Mouse (Mus musculus): ENCODE data around the gene Disp2.

Gene Disp2

DNA sequence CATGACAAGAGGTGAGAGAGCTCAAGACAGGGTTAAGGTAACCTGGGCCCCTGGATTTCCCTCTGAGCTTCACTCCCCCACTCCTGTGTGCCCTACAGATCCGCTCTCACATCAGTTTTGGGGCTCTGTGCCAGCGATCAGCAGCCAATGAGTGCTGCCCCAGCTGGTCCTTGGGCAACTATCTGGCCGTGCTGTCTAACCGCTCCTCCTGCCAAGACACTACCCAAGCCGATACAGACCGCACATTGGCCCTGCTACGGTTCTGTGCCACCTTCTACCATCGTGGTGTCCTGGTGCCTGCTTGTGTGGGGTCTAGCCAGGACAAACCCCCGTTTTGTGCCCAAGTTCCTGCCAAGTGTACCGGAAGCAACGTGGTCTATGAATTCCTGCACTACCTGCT, 10.0 kb downstream of the Disp2 start:
- DNase-seq: no peak

DNA sequence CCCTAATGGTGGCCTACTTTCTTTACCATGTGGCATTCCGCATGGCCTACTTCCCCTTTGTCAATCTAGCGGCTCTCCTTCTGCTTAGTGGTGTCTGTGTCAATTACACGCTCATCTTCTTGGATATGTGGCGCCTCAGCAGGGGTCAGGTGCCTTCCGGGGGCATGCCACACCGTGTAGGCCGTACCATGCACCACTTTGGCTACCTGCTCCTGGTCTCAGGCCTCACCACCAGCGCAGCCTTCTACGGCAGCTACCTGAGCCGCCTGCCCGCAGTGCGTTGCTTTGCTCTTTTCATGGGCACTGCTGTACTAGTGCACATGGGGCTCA, 10.7 kb downstream of the Disp2 start:
- DNase-seq: no peak

DNA sequence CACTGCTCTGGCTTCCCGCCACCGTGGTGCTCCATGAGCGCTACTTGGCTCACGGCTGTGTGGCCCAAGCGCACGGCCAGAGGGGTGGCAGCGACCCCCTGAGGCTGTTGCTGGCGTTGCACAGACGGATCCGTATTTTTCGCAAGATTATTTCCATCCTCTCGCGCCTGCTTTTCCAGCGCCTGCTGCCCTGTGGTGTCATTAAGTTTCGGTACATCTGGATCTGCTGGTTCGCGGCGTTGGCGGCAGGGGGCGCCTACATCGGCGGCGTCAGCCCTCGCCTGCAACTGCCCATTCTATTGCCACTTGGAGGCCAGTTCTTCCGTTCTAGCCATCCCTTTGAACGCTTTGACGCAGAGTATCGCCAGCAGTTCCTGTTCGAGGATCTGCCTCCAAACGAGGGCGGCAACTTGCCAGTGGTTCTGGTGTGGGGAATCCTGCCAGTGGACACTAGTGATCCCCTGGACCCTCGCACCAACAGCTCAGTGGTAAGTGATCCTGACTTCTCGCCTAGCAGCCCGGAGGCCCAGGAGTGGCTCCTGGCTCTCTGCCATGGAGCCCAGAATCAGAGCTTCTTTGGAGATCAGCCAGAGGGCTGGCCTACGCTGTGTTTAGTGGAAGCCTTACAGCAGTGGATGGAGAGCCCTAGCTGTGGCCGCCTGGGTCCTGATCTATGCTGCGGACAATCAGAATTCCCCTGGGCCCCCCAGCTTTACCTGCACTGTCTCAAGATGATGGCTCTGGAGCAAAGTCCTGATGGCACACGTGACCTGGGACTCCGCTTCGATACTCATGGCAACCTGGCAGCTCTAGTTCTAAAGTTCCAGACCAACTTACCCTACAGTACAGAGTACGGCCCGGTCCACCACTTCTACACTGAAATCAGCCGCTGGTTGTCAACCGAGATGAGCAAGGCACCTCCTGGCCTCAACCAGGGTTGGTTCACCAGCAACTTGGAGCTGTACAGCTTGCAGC, 11.3 kb downstream of the Disp2 start:
- peak; percentile 33 to 35 for DNase-seq

DNA sequence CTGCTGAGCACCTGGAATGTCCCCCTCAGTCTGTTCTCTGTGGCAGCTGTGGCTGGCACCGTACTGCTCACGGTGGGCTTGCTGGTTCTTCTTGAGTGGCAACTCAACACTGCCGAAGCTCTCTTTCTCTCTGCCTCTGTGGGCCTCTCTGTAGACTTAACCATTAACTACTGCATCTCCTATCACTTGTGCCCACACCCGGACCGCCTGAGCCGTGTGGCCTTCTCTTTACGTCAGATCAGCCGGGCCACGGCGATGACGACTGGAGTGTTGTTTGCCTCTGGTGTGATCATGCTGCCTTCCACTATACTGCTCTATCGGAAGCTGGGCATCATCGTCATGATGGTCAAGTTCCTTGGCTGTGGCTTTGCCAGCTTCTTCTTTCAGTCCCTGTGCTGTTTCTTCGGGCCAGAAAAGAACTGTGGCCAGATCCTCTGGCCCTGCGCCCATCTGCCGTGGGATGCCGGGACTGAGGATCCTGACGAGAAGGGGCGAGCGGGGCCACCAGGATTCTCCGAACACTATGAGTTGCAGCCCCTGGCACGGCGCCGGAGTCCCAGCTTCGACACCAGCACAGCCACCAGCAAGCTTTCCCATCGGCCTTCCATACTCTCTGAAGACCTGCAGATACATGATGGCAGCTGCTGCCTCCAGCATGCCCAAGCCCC, 12.2 kb downstream of the Disp2 start:
- no peak for DNase-seq

DNA sequence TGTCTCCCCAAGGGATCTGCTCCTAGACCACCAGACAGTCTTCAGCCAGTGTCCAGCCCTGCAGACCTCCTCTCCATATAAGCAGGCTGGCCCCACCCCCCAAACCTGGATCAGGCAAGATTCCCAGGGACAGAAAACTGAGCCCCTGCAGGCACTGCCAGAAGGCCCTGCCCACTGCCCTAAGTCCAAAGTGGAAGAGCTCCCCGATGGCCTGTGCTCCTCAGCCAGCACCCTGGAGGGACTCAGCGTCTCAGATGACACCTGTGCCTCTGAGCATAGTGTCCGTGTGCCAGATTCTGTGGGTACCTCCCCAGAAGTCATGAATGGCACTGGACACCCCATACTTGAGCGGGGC, 12.7 kb downstream of the Disp2 start:
- no peak for DNase-seq

DNA sequence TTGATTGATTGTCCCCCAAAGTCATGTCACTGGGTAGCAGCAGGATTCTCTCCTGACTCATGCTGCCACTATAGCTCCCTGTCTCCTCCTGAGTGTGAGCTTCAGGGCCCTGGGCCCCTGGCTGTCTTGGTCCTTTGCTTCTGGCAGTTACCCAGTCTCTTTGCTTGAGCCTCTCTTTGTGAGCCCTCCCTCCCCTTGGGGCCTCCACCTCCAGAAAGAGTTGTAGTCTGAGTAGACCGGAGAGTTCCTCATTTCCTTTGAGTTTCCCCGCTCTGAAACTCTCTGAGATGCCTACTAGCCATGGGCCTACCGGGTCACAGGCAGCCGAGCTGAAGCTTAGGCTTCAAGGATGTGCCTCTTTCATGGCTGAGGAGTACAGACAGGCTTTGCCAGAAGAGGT, 14.1 kb downstream of the Disp2 start:
- no peak for DNase-seq

DNA sequence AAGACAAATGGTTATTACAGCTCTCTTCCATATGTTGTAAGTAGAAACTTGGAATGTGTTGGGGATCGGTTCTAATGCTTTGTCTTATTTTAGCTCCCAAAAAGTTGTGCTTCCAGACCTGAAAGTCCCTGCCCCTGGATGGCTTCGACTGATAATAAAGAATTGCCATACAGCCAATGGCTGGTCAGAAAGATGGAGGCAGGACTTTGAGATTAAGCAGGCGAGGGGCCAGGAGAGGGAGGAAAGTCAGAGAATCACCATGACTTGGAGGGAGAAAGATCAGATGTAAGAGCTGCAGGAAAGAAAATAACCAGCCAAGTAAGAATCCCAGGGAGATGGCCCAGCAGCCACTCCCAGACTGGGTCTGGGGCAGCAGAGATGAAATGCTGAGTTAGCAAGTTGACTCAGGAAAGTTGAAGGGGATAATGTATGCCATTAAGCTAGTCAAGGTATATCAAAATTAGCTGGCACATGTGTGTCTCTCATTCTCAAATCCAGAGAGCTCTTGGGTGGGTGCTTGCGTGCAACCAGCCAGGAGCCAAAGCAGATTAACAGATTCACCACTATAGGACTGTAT, 23.1 kb downstream of the Disp2 start:
- DNase-seq: no peak

DNA sequence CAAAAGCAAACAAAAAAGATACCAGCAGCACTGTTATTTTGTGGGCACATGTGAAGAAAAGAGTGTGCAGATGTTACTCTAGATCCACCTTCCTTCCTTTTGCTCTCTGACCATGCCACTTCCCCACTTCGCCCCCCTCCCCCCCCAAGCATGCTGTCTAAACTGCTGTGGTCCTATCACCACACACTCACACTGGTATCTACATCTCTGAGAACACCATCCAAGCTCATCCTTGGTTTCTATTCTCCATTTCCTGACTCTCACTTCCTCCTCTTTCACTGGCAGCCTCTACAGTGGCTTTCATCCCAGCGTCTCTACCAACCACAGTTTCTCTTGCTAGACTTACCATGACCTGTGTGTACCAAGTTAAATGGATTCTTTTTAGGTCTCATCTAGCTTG, 25.0 kb downstream of the Disp2 start:
- no peak for DNase-seq

DNA sequence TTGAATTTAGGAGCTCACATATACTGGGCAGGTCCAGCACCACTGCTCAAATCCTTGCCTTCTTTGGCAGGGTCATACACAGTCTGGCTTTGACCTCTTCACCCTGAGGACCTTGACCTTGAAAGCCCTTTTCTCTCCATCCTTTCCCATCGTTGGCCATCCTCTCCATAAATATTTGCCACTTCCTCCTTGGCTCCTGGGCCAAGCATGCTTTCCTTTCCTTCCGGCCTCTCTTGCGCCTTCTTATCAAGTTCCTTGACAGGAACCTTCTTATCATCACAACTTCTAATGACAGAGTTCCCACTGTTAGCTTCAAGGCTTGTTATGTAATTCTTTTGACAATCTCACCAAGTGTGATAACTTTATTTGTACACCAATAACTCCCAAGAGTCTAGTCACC, 25.6 kb downstream of the Disp2 start:
- no peak for DNase-seq

DNA sequence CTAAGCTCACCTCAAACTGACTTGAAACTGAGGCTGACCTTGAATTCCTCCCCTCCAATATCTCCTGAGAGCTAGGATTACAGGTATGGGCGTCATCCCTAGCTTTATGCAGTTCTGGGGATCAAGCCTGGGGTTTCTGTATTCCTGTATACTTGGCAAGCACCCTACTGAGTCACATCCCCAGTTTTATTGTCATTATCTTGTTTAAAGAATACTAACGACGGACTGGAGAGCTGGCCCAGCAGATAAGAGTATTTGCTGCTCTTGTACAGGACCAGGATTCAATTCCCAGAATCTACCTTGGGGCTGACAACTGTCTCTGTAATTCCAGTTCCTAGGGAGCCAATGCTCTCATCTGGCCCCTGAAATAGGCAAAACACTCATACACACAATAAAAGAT, 26.2 kb downstream of the Disp2 start:
- DNase-seq: no peak

DNA sequence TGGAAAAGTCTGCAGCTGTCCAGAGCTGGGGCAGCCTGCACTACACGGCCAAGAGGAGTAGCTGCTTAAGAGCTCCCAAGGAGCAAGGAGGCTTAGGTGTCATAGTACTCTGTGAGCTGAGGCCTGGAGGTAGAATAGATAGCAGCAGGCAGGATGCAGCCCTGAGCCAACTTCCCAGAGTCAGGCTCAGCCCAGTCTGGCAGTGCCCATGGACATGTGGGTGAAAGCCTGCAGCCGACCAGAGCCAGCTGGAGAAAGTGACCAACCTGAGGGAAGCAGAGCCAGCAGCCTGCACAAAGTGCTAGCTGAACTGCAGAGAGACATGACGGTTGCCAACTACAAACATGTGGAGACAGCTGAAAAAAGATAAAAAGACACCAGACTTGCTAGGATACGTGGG, 27.3 kb downstream of the Disp2 start:
- DNase-seq: no peak

DNA sequence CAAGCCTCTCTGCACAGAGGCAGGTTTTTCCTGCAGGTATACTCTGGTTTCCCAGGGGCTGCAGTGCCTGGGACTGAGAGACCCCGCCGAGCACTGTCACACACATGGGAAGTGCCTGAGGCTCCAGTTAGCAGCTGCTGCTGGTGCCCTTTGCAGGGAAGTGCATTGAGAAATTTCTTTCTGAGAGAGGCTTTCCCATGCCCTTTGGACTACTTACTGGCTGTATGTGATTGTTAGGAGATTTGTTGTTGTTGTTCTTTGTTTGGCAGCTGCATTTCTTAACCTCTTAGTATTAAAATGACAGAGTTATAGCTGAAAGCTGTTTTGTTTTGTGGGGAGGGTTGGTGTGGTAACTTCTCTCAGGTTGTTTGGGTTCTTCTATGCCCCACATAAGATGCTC, 31.3 kb downstream of the Disp2 start:
- DNase-seq: no peak

DNA sequence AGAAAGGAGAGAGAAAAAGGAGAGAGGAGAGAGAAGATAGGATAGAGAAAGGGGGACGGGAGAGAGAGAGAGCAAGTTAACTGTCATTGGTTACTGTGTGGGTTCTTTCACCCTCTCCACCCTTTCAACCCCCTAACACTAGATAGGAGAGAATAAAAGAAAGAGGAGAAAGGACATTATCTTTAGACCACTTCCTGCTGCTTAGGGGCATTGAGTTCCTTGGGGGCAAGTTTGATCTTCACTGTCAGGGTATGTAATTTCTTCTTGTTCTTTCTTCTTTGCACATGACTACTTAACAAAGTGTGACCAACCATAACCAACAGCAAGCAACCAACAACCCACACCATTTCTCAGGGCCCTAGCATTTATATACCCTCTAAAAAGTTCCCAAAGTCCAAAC, 33.2 kb downstream of the Disp2 start:
- DNase-seq: no peak

DNA sequence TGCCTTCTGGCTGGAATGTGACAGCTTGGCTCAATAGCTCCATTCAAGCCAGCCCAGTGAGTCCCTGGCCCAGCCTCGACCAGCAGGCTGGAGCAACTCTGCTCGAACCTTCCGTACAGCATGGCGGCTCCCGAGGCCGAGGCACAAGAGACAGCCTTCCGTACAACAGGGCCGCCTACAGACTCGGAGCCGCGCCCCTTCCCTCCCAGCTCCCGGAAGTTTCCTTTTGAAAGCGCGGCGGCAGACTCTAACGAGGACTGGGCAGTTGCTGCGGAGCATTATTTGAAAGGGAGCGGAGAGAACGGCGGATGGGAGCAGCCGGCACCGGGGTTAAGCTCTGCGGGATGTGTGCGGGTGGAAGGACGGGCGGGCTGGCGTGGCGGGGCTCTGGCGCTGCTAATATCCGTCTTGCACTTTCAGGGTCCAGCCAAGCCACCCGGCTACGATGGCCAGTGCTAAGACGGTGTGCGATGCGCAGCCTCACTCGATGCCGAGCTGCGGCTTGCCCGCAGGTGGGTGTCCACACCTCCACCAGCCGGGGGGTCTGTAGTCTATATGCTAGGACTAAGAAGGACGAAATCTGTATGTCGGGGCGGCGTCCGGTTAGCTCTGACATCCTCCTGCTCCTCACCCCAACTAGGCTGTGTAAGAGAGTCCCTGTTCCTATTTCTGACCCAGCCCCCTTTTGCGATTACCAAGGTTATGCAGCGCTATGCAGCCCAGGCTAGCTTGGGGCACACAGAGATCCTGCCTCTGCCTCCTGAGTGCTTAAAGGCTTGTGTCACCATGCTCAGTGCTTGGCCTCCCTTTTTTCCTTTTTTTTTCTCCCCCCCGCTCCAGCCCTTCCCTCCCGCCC, 34.7 kb downstream of the Disp2 start, which contains the start of gene Knstrn:
Knstrn (plus strand) TSS at position 23 of the 856 bp plus-strand sequence.
- peak; percentile 85 to 86 for DNase-seq

DNA sequence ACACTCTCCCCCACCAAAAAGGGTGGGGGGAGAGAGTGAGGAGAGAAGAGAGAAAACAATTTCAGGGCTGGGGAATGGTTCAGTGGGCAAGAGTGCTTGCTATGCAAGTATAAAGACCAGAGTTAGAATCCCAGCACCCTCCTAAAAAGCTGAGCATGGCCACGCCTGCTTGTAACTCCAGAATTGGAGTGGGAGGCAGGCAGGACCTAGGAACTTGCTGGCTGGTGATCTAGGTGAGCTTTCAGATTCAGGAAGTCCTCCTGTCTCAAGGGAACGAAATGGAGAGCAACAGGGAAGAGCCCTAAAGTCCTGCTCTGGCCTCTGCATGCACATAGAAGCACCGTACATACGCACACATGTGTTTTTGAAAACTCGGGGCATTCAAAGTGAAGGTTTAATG, 43.3 kb downstream of the Disp2 start:
- DNase-seq: no peak

DNA sequence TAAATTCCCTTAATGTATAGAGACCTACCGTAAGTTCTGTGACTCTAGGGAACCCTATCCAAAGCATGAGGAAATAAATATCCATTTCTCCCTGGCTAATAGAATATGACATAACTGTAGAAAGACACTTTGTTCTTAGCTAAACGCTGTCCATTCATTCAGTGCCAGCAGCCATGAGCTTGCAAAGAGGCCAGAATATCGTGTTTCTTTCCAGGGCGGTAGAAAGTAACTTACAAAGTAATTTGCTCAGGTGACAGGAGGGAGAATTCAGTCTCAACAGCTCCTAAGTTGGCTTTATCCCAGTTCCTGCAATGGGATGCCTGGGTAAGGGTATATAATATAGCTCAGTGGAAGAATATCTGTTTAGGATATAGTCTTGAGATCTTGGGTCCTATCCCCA, 44.9 kb downstream of the Disp2 start:
- no peak for DNase-seq

DNA sequence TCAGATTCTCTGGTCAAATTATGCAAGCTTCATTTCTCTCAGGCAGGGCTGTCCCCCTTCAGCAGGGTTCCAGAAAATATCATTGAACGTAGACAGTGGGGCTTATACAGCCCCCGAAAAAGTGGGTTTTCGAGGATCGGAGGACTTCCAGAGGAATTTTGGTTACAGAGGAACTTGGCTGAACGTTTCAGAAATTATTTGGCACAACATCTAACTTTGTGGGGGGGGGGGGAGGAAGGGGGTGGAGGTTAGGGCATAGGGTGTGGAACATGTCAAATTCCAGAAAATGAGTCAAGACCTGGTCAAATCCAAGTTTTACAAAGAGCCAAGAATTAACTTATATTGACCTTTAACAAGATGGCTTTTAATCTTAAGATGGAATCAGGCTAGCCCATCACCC, 49.6 kb downstream of the Disp2 start:
- DNase-seq: no peak

DNA sequence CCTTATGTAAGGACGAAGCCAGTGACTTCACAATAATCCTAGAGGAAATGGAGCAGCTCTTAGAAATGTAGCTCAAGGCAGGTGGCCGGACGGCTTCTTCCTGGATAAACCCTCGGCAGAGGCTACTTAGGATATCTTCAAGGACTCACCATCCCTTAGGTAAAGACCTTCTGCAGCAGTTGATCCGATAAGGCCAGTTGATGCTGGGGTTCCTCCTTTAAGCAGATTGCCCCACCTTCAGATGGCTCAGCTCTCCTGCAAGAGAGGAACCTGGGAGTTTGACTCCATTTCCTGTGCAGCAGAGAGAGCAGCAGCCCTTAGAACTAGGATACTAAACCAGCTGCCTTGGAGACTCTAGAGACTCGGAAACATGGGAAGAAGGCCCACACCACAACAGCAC, 54.5 kb downstream of the Disp2 start:
- no peak for DNase-seq

DNA sequence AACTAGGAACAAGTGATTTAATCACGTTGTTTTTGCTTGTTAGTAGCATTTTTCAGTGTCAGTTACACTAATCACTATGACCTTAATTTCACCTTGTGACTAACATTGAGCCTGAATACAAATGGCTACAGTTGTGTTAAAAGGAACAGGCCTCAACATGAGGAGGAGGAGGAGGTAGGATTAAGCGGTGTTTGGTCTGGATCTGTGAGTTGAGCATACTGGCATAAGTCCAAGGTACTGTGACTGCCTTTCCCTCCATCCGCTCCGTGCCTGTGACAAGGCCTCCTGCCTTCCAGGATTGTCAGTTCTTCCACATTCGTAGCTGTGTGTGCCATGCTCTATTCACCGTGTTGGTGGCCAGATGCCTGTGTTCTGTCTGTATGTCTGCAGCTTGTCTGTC, 55.6 kb downstream of the Disp2 start:
- DNase-seq: no peak

DNA sequence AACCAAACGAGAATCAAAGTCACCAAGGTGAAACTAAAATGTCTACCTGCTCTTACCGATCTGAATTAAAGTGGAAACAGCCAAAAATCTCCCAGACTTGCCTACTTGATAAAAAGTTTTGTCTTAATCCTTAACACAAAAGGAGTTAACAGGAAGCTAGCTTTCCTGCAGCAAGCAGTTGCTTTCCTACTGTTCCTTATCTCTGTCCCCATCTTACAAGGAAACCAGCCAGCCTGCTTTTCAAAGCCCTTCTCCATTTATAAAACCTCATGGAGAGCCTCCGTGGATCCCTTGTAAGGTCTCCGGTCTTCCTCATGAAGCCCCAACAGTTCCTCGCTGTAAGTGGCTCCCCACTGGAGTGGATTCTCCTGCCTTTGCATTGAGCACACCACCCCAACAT, 58.8 kb downstream of the Disp2 start:
- DNase-seq: no peak

DNA sequence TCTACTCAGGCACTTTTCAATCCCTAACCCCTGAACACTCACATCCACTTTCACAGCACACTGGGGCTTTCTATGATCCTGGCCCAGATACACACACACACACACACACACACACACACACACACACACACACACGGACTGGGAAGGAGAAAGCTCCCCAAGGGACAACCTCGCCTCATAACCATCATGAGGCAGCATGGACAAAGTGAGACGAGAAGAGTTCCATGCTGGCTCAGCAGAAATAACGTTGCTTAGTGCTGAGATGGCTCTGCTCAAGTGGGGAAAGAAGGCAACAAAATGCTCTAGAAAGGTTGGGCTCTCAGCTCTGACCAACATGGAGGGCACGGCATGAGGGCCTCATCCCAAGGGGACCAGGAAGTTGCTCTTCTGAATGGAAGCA, 61.7 kb downstream of the Disp2 start:
- DNase-seq: no peak

DNA sequence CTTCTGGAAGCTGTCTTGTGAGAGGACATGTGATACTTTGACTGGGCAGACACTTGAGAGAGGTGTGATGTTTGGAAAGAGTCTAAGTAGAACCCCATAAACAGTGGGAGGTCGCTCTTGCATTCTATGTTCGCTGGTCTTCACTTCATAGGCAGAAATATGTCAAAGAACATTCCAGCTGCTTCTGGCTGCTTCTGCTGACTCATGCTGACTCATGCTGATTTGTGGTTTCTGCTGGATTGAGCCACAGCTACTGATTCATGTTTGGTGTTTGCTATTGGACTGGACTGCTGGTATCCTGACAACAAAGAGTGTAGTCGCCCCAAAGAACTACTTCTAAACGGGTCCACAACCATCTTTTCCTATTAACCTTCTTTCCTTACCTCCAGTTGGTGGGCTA, 62.3 kb downstream of the Disp2 start:
- no peak for DNase-seq

DNA sequence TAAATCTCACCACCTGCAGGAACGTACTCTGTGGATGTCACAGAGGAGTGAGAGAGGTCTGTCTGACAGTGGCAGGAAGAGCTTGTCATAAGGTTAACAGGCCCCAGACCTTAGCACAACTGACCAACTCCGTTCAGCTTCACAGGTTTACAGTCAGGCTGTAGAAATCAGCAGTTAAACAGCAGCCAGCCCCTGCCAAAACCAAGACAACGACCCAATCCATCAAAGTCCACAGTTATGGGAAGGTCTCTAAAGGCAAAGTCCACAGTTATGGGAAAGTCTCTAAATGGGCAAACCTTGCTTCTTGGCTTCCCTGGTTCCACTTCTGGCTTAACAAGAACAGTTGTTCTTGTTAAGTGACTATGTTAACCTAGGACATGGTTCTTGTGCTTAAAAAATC, 64.9 kb downstream of the Disp2 start:
- DNase-seq: no peak

Measured in thymus, postnatal 36 days (tissue).